Mouse (Mus musculus): ENCODE measurements at regions not wholly inside any gene's neighbourhood (a gene's known extent, or its start where the extent isn't known, plus 50 kb on each side); places are given as distances from the start of the nearest gene placed in this dataset.
A peak's percentile ranks its signal among the peaks of the same experiment; 100 is the strongest.
"Not testable (repeated sequence)": the region's sequence is repeated elsewhere in the genome, so short reads cannot be mapped to it uniquely, and the experiment has no call there.

- WGBS (ENCODE audit: insufficient replicate concordance) = 56% methylated on average over 3 of the region's 3 CpGs
- DNase-seq (peak; percentile 78), ATAC-seq (peak; percentile 98)
- TF ChIP-seq EP300 (IDR thresholded peaks at IDR 0.05; ENCODE audit: low read depth) (peak; percentile 57), CTCF (IDR thresholded peaks at IDR 0.05; ENCODE audit: low read depth) (no peak)
- no peak overlapping the region for H3K9ac ChIP-seq (replicated peaks)
- H3K27me3 ChIP-seq (ENCODE audit: insufficient read depth, low read length) = no peaks in the 10 kb centered on the region
- peak overlapping the region; percentile 78 for H3K27ac ChIP-seq (ENCODE audit: low read depth)
- no peak overlapping the region for H3K4me2 ChIP-seq (ENCODE audit: low read depth, low read length)
- H3K36me3 ChIP-seq (replicated peaks; ENCODE audit: insufficient read depth, low read length) = no peaks in the 10 kb centered on the region
- H3K4me3 ChIP-seq (ENCODE audit: low read depth, low read length) = no peak overlapping the region
- peaks cover 18% of the 10 kb centered on the region for H3K4me1 ChIP-seq (ENCODE audit: insufficient read depth)
- H3K9me3 ChIP-seq (ENCODE audit: low read length) = no peaks in the 10 kb centered on the region
Measured at GRCm38 (mm10) chr15:62257955-62258354, 1335.1 kb upstream of the A1bg start.

DNA sequence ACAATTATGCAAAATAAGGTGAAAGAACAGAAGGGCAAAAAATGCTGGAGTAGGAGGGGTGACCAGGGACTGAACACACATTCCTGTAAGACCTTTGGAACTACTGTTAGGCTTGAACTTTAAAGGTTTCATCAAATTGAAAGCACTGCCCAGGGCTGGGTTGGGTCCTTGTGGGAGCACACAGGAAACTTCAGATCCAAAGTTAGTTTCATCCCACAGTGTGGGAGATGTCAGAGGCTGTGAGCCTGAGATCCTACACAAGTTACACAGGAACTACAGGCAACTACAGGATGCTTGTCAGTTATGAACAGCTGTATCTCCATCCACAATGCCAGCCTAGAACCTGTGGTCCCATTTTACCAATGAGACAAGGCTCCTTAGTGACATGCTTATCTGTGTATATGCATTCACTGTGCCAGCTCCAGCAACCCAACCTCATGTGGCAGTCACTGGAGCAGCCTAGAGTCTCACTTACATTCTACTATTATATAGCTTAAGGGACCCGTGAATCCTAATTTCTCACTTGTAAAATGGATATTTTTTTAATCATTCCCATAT is 1334.4 kb upstream of the A1bg start:
- TF ChIP-seq EP300 (IDR thresholded peaks at IDR 0.05; ENCODE audit: low read depth) (no peak), CTCF (IDR thresholded peaks at IDR 0.05; ENCODE audit: low read depth) (no peak)
- no peaks in the 10 kb centered on the region for H3K9me3 ChIP-seq (ENCODE audit: low read length)
- H3K4me2 ChIP-seq (ENCODE audit: low read depth, low read length) = no peak overlapping the region
- no peak overlapping the region for H3K9ac ChIP-seq (replicated peaks)
- 69% methylated on average over 1 of the region's 1 CpGs for WGBS (ENCODE audit: insufficient replicate concordance)
- DNase-seq (no peak), ATAC-seq (no peak)
- H3K4me1 ChIP-seq (ENCODE audit: insufficient read depth) = peaks cover 18% of the 10 kb centered on the region
- no peaks in the 10 kb centered on the region for H3K36me3 ChIP-seq (replicated peaks; ENCODE audit: insufficient read depth, low read length)
- H3K27me3 ChIP-seq (ENCODE audit: insufficient read depth, low read length) = no peaks in the 10 kb centered on the region
- no peak overlapping the region for H3K4me3 ChIP-seq (ENCODE audit: low read depth, low read length)
- peak overlapping the region; percentile 78 for H3K27ac ChIP-seq (ENCODE audit: low read depth)

DNA sequence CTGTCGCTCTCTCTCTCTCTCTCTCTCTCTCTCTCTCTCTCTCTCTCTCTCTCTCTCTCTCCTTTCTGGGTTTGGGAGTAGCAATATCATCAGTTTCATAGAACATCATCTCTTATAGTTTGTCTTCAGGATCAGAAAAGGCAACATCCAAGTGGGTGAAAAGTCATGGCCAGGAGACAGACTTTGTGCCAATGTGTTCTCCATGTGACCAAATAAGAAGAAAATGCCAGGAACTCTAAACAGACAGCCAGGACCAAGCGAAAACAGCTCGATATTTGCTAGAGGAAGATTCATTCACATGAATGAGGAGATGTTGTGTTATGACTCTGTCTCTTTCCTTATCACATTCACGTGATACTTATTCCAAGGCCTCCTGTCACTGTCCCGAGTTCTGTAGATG is 1332.8 kb upstream of the A1bg start:
- peak; percentile 24 for DNase-seq
- H3K4me1 ChIP-seq (ENCODE audit: insufficient read depth) = peaks cover 18% of the 10 kb centered on the region
- no peak overlapping the region for H3K4me2 ChIP-seq (ENCODE audit: low read depth, low read length)
- H3K27me3 ChIP-seq (ENCODE audit: insufficient read depth, low read length) = no peaks in the 10 kb centered on the region
- no peak for ATAC-seq
- no peak overlapping the region for H3K4me3 ChIP-seq (ENCODE audit: low read depth, low read length)
- no peak for TF ChIP-seq CTCF (IDR thresholded peaks at IDR 0.05; ENCODE audit: low read depth)
- TF ChIP-seq EP300 (IDR thresholded peaks at IDR 0.05; ENCODE audit: low read depth) = peak; percentile 68
- H3K27ac ChIP-seq (ENCODE audit: low read depth) = peak overlapping the region; percentile 78
- no peaks in the 10 kb centered on the region for H3K36me3 ChIP-seq (replicated peaks; ENCODE audit: insufficient read depth, low read length)
- WGBS (ENCODE audit: insufficient replicate concordance) = 82% methylated on average over 5 of the region's 5 CpGs
- no peak overlapping the region for H3K9ac ChIP-seq (replicated peaks)
- H3K9me3 ChIP-seq (ENCODE audit: low read length) = no peaks in the 10 kb centered on the region

DNA sequence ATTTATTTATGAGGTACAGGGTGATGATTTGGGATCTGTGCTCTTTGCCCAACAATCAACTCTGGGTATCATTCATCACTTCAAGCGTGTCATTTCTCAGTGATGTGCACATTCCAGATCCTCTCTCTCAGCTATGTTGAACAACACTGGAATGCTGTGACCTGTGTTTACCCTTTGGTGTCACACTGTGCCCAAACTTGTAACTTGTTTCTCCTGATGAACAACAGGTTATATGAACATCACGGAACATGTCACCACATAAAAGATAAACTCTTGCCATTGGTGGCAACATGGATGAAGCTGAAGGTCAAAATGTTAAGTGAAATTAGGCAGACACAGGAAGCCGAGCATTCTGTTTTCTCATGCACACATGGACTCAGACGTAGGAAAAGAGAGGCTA is 1330.9 kb upstream of the A1bg start:
- no peak overlapping the region for H3K4me2 ChIP-seq (ENCODE audit: low read depth, low read length)
- no peaks in the 10 kb centered on the region; the same call in 1 of the 2 replicates for H3K36me3 ChIP-seq (replicated peaks; ENCODE audit: insufficient read depth, low read length)
- ATAC-seq = no peak
- H3K4me3 ChIP-seq (ENCODE audit: low read depth, low read length) = no peak overlapping the region
- H3K27ac ChIP-seq (ENCODE audit: low read depth) = no peak overlapping the region
- peaks cover 15% of the 10 kb centered on the region for H3K4me1 ChIP-seq (ENCODE audit: insufficient read depth)
- TF ChIP-seq EP300 (IDR thresholded peaks at IDR 0.05; ENCODE audit: low read depth) = no peak
- TF ChIP-seq CTCF (IDR thresholded peaks at IDR 0.05; ENCODE audit: low read depth) = no peak
- H3K9ac ChIP-seq (replicated peaks) = no peak overlapping the region
- no peaks in the 10 kb centered on the region for H3K9me3 ChIP-seq (ENCODE audit: low read length)
- WGBS (ENCODE audit: insufficient replicate concordance) = 76% methylated on average over 4 of the region's 4 CpGs
- no peak for DNase-seq
- H3K27me3 ChIP-seq (ENCODE audit: insufficient read depth, low read length) = no peaks in the 10 kb centered on the region

DNA sequence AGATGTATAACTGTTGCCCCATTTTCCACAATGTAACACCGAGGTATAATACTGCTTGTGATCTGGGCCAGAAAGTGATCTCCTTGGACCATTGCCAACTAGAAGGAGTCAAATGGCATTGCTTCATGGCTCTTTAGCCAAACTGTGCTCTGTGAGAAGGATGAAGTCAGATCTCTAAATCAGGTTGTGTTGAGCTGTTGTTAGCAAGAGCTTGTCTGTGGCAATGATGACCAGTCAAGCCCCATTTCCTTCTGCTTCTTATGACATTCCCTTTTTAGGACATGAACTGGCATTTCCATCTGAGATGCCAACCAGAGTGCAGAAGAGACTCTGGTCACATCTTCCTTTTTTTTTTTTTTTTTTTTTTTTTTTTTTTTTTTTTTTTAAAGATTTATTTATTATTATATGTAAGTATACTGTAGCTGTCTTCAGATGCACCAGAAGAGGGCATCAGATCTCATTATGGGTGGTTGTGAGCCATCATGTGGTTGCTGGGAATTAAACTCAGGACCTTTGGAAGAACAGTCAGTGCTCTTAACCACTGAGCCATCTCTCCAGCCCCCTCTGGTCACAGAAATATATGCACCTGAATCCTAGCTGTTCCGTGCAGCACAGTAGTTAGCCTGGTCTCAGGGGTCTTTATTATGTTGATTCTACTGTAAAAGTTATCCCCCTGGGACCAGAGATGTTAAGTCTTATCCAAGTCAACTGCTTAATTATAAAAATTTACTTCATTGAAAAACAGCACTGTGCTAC is 1329.4 kb upstream of the A1bg start:
- not testable (repeated sequence) for ATAC-seq; DNase-seq; H3K9me3 ChIP-seq (ENCODE audit: low read length); H3K4me1 ChIP-seq (ENCODE audit: insufficient read depth); H3K27me3 ChIP-seq (ENCODE audit: insufficient read depth, low read length); H3K4me3 ChIP-seq (ENCODE audit: low read depth, low read length); H3K27ac ChIP-seq (ENCODE audit: low read depth); H3K9ac ChIP-seq (replicated peaks); H3K4me2 ChIP-seq (ENCODE audit: low read depth, low read length); H3K36me3 ChIP-seq (replicated peaks; ENCODE audit: insufficient read depth, low read length)
- WGBS (ENCODE audit: insufficient replicate concordance) = 76% methylated on average over 2 of the region's 2 CpGs

DNA sequence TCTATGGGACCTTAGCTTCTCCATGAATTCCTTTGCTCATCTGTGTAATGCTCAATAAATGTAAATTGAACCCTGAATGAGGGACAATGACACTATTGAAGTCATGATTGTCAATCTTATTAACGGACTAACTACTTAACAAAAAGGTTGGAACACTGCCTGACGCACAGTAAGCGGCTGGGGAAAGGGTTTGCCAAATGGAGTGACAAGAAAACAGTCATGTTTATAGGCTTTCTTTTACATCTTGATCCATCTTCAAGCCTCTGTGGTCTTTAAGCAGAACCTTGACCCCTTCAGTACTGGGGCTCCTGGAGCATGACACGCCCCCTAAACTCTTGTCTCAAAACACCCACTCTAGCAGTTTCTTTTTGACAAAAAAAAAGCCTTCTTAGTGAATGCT is 1326.6 kb upstream of the A1bg start:
- no peak overlapping the region for H3K9ac ChIP-seq (replicated peaks)
- no peaks in the 10 kb centered on the region for H3K27me3 ChIP-seq (ENCODE audit: insufficient read depth, low read length)
- no peak for ATAC-seq
- no peaks in the 10 kb centered on the region for H3K9me3 ChIP-seq (ENCODE audit: low read length)
- H3K27ac ChIP-seq (ENCODE audit: low read depth) = no peak overlapping the region
- H3K36me3 ChIP-seq (replicated peaks; ENCODE audit: insufficient read depth, low read length) = peaks cover 2% of the 10 kb centered on the region; the same call in 1 of the 2 replicates
- H3K4me2 ChIP-seq (ENCODE audit: low read depth, low read length) = no peak overlapping the region
- H3K4me3 ChIP-seq (ENCODE audit: low read depth, low read length) = no peak overlapping the region
- DNase-seq = no peak
- TF ChIP-seq CTCF (IDR thresholded peaks at IDR 0.05; ENCODE audit: low read depth) (no peak), EP300 (IDR thresholded peaks at IDR 0.05; ENCODE audit: low read depth) (no peak)
- 86% methylated on average over 4 of the region's 4 CpGs for WGBS (ENCODE audit: insufficient replicate concordance)
- no peaks in the 10 kb centered on the region for H3K4me1 ChIP-seq (ENCODE audit: insufficient read depth)
